Mouse (Mus musculus) thymus, adult 2 months (tissue): ENCODE results near the gene Gm20388.

Experiments used
- CTCF ChIP-seq: fragments of 200-500 bp; IDR thresholded peaks from 2 replicates; pipeline ENCODE4 v1.5.1; 2012; ENCODE audit warnings: mild to moderate bottlenecking, control low read depth, low read length, moderate library complexity, borderline replicate concordance; ENCODE audit not compliant: control insufficient read depth, poor library complexity, insufficient read depth; ENCODE audit errors: extremely low read depth
- POLR2A ChIP-seq: fragments of 200-500 bp; IDR thresholded peaks from 2 replicates; pipeline ENCODE4 v1.6.1; 2012; ENCODE audit warnings: mild to moderate bottlenecking, low read length, control low read depth, moderate library complexity; ENCODE audit not compliant: control insufficient read depth, poor library complexity, insufficient read depth; ENCODE audit errors: extremely low read depth

- TF ChIP-seq CTCF (no peak), POLR2A (0 out of 2 replicates have a peak, but pooled peaks have one; percentile 8)
Observed at GRCm38 (mm10) chr8:123859648-123860259, 3949.1 kb downstream of the Gm20388 start, which contains the start of gene Ccsap.
